Mouse (Mus musculus): ENCODE measurements around the gene Pbld1.

GRCm38 (mm10) chr10:63061266-63061665 lies 1.3 kb downstream of the Pbld1 start:
- TF ChIP-seq POLR2A (IDR thresholded peaks at IDR 0.05; ENCODE audit: control insufficient read depth, extremely low read depth, insufficient read depth, low read length, poor library complexity), result no peak
- no peak for TF ChIP-seq CTCF (IDR thresholded peaks at IDR 0.05; ENCODE audit: borderline replicate concordance, control insufficient read depth, extremely low read depth, insufficient read depth, low read length, poor library complexity)

All from thymus, adult 2 months (tissue).